Mouse (Mus musculus): ENCODE results near the gene Htr5b.

The Htr5b gene

DNA sequence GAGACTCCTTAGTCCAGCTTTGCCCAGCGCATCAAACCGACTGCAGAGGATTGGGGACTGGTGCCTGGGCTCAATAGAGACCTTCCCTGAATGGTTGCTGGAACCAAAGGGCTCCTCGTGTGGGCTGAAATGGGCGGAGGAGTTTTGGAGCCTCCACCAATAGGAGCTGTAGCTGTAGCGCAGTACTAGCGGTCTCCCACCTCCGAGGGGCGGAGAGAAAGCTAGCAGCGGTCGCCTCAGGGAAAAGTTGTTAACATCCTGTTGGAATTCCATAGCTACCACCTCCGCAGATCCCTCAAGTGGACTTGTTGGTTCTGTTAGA lies at the start of gene Htr5b:
Htr5b (minus strand) TSS at position 67 of the 322 bp plus-strand sequence.
- no peak for DNase-seq

- no peak for DNase-seq
Measured at GRCm38 (mm10) chr1:121577491-121577890, 49.2 kb upstream of the Htr5b start.

GRCm38 (mm10) chr1:121570522-121570921 lies 42.3 kb upstream of the Htr5b start:
- DNase-seq = no peak

DNA sequence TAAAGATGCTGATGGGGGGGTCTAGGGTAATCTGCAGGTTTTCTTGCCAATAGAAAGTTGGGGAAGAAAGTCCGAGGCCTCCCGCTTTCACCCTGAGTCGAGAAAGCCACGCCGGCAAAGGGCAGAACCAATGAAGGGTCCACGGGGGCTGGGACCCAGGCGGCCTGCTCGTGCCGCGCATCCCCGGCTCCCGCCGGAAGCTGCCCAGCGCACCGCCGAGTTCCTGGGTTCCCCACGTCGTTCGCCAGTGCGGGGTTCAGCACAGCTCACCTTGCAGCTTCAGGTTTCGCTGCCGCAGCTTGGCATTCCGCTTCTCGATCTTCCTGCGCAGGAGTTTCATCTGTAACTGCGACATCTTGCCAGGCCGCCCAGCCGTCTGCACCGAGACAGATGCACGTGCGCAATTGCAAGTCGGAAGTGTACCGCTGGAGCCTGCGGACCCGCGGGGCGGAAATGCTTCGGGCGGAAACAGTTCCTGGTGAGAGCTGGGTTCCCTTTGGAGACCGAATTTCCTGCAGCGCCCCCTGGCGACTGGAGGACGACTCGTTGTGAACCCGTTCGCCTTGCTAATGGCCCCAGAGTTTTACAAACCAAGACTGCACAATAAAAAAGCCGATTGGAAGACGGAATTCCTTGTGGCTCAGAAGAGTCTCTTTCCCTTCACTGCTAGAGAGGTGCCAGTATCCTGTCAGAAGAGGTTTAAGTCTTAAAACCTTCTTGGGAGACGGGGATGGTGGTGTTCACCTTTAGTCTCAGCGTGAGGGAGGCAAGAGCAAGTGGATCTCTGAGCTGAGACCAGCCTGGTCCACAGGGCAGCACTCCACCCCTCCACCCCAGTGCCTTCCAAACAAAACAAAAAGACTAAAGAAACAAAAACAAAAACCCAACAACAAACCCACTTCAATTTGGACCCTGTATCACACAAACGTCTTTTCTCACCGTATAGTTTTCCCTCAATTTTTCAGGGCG lies 39.5 kb upstream of the Htr5b start, which contains the start of gene Ddx18:
Ddx18 (minus strand) TSS at position 469 of the 969 bp plus-strand sequence.
- peak; percentile 99 for DNase-seq

GRCm38 (mm10) chr1:121557861-121558260 lies 29.6 kb upstream of the Htr5b start:
- DNase-seq = no peak

GRCm38 (mm10) chr1:121551457-121551835 lies 23.2 kb upstream of the Htr5b start:
- no peak for DNase-seq

- DNase-seq = no peak
Measured at GRCm38 (mm10) chr1:121550801-121551456, 22.7 kb upstream of the Htr5b start.

DNA sequence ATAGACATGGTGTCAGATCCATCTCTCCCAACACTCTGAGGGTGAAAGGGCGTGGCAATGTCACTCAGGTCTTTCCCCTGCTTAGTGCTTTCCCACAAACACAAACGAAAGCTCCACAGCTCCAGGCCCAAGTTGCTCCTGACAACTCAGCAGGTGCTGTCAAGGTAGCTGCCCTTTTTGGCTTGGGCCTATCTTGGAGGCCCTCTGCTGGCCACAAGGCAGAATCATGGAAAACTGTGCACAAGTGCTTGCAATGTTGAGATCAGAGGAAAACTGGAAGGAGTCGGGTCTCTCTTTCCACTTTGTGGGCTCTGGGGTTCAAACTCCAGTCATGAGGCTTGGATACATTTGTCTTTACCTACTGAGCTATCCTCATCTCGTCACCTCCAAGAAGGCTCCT lies 21.2 kb upstream of the Htr5b start:
- DNase-seq = peak; percentile 40

DNA sequence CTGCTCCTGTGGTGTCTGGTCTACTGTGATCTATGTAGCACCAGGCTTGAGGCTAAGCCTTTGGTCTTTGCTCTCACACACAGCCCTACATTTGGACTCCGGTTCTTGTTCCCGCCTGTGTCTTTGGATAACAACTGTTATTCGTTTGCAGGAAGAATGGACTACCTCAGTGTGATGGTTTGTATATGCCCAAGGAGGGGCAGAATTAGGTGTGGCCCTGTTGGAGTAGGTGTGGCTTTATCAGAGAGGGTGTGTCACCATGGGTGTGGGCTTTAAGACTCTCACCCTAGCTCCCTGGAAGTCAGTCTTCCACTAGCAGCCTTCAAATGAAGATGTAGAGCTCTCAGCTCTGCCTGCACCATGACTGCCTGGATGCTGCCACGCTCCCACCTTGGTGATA lies 20.4 kb upstream of the Htr5b start:
- no peak for DNase-seq

DNA sequence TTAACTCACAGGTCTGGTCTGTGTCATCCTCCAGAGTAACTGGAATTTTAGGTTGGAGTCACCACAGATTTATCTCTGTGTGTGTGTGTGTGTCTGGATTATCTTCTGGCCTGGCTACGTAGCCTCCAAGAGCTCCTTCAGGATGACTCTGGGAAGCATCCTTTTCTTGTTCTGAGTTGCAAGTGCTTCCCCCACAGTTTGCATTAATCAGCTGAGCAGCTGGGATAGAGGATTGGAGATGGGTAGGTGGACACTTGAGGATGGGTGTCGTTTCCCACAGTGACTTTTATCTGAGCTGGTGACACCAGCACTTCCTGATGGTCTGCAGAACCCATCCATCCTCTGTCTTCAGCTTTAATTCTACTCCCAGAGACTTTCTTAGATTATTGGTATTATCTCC lies 18.6 kb upstream of the Htr5b start:
- DNase-seq = no peak

- no peak for DNase-seq
Measured at GRCm38 (mm10) chr1:121540361-121540760, 12.1 kb upstream of the Htr5b start.

- DNase-seq = no peak
Measured at GRCm38 (mm10) chr1:121531439-121531838, 3.2 kb upstream of the Htr5b start.

DNA sequence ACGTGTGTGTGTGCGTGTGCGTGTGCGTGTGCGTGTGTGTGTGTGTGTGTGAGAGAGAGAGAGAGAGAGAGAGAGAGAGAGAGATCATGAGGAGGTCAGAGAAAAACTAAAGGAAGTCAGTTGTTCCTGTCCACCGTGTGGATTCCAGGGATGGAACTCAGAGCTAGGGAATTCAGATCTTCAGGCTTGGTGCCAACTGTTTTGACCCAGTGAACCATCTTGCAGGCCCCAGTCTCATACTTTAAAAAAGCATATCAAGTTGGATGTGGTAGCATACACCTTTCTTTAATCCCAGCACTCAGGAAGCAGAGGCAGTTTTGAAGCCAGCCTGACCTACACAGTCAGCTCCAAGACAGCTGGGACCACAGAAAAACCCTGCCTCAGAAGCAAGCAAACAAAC lies 1.0 kb upstream of the Htr5b start:
- DNase-seq = no peak

- peak; percentile 22 for DNase-seq
Measured at GRCm38 (mm10) chr1:121527600-121528398, 466 bp downstream of the Htr5b start.

GRCm38 (mm10) chr1:121527061-121527460 lies 1.2 kb downstream of the Htr5b start:
- DNase-seq = no peak

- DNase-seq = no peak
Measured at GRCm38 (mm10) chr1:121518609-121519008, 9.7 kb downstream of the Htr5b start.

GRCm38 (mm10) chr1:121511966-121512365 lies 16.3 kb downstream of the Htr5b start:
- no peak for DNase-seq

- no peak for DNase-seq
Measured at GRCm38 (mm10) chr1:121511186-121511585, 17.1 kb downstream of the Htr5b start.

- no peak for DNase-seq
Measured at GRCm38 (mm10) chr1:121510420-121511140, 17.7 kb downstream of the Htr5b start.

- no peak for DNase-seq
Measured at GRCm38 (mm10) chr1:121508729-121509128, 19.5 kb downstream of the Htr5b start.

- no peak for DNase-seq
Measured at GRCm38 (mm10) chr1:121497093-121497492, 31.2 kb downstream of the Htr5b start.

DNA sequence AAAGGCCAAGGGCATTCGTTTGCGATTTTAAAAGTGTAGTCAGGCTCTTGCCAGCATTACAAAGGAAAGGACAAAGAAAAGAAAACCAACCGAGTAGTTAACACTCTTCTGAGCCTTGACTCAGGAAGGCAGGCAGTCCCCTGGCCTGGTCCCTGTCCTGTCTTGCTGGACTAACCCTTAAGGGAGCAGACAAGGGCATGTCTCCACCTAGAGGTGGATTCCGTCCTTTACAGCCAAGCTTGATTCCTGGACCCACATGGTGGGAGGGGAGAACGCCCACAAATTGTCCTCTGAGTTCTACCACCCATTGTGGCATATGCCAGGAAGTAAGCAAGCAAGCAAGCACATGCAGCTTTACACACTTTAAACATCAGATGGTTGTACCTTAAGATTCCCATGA lies 38.0 kb downstream of the Htr5b start:
- peak; percentile 74 for DNase-seq

DNA sequence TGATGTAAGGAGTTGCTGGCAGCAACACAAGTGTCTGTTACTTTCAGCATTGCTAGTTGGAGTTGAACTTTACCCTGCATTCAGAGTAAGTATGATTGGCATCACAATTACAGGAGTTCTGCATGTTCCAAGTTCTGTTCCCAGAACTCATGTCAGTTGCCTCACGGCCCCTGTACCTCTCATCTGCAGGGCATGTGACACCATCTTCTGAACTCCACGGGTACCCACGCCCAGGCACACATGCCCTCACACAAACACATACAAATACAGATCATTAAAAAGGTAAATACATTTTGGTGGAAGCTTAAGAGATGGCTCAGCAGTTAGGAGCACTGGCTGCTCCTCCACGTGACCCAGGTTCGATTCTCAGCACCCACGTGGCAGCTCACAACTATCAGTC lies 41.5 kb downstream of the Htr5b start:
- no peak for DNase-seq
